Mouse (Mus musculus): ENCODE measurements around the gene Dmd.

Gene Dmd

GRCm38 (mm10) chrX:84364981-84365380 is 1416.3 kb downstream of the Dmd start:
- in situ Hi-C loops (cut with MboI, MseI), result loop anchor here (5.0 kb wide), 1 partner anchor 52 kb away; no protein-coding TSS in a partner anchor

- in situ Hi-C loops (cut with MboI, MseI), result no loop called here
Observed at GRCm38 (mm10) chrX:84435608-84436007, 1486.9 kb downstream of the Dmd start.

GRCm38 (mm10) chrX:84436556-84436955 is 1487.9 kb downstream of the Dmd start:
- in situ Hi-C loops (cut with MboI, MseI), result no loop called here

GRCm38 (mm10) chrX:84442996-84443395 is 1494.3 kb downstream of the Dmd start:
- in situ Hi-C loops (cut with MboI, MseI), result no loop called here

- in situ Hi-C loops (cut with MboI, MseI), result no loop called here
Observed at GRCm38 (mm10) chrX:84443985-84444384, 1495.3 kb downstream of the Dmd start.

- in situ Hi-C loops (cut with MboI, MseI), result no loop called here
Observed at GRCm38 (mm10) chrX:84444638-84445037, 1496.0 kb downstream of the Dmd start.

- in situ Hi-C loops (cut with MboI, MseI), result no loop called here
Observed at GRCm38 (mm10) chrX:84454473-84454872, 1505.8 kb downstream of the Dmd start.

- in situ Hi-C loops (cut with MboI, MseI), result no loop called here
Observed at GRCm38 (mm10) chrX:84514650-84515366, 1566.1 kb downstream of the Dmd start.

- in situ Hi-C loops (cut with MboI, MseI), result no loop called here
Observed at GRCm38 (mm10) chrX:84551995-84552394, 1603.3 kb downstream of the Dmd start.

GRCm38 (mm10) chrX:84553441-84553840 is 1604.8 kb downstream of the Dmd start:
- in situ Hi-C loops (cut with MboI, MseI), result no loop called here

GRCm38 (mm10) chrX:84598476-84598875 is 1649.8 kb downstream of the Dmd start:
- in situ Hi-C loops (cut with MboI, MseI), result no loop called here

GRCm38 (mm10) chrX:84640446-84640845 is 1691.8 kb downstream of the Dmd start:
- in situ Hi-C loops (cut with MboI, MseI), result no loop called here

- in situ Hi-C loops (cut with MboI, MseI), result no loop called here
Observed at GRCm38 (mm10) chrX:84747683-84748082, 1799.0 kb downstream of the Dmd start.

GRCm38 (mm10) chrX:84860012-84860647 is 1911.5 kb downstream of the Dmd start:
- in situ Hi-C loops (cut with MboI, MseI), result no loop called here

- in situ Hi-C loops (cut with MboI, MseI), result no loop called here
Observed at GRCm38 (mm10) chrX:84873090-84873489, 1924.4 kb downstream of the Dmd start.

GRCm38 (mm10) chrX:84878125-84878524 is 1929.5 kb downstream of the Dmd start:
- in situ Hi-C loops (cut with MboI, MseI), result no loop called here

- in situ Hi-C loops (cut with MboI, MseI), result no loop called here
Observed at GRCm38 (mm10) chrX:84932715-84933473, 1984.2 kb downstream of the Dmd start.

- in situ Hi-C loops (cut with MboI, MseI), result no loop called here
Observed at GRCm38 (mm10) chrX:84960557-84960956, 2011.9 kb downstream of the Dmd start.

- in situ Hi-C loops (cut with MboI, MseI), result no loop called here
Observed at GRCm38 (mm10) chrX:84960972-84961371, 2012.3 kb downstream of the Dmd start.

- in situ Hi-C loops (cut with MboI, MseI), result no loop called here
Observed at GRCm38 (mm10) chrX:85008304-85008703, 2059.6 kb downstream of the Dmd start.

- in situ Hi-C loops (cut with MboI, MseI), result no loop called here
Observed at GRCm38 (mm10) chrX:85041466-85042058, 2092.9 kb downstream of the Dmd start.

GRCm38 (mm10) chrX:85046631-85047030 is 2098.0 kb downstream of the Dmd start:
- in situ Hi-C loops (cut with MboI, MseI), result no loop called here

Data from regulatory T cell (primary cell).